Mouse (Mus musculus) right cerebral cortex, postnatal 14 days (tissue): Measurements from ENCODE around the gene Rbms1.

Source experiments
- DNase-seq: peaks from one replicate; pipeline ENCODE4 v3.0.0; 2022

Gene Rbms1

GRCm38 (mm10) chr2:60748585-60748984 lies 214.4 kb downstream of the Rbms1 start:
- DNase-seq, result no peak

- DNase-seq, result no peak
These were observed 215.4 kb downstream of the Rbms1 start for GRCm38 (mm10) chr2:60747590-60747989.

GRCm38 (mm10) chr2:60744674-60745073 lies 218.3 kb downstream of the Rbms1 start:
- DNase-seq, result no peak

- no peak for DNase-seq
These were observed 223.4 kb downstream of the Rbms1 start for GRCm38 (mm10) chr2:60739389-60740137.

- no peak for DNase-seq
These were observed 232.1 kb downstream of the Rbms1 start for GRCm38 (mm10) chr2:60730929-60731328.

GRCm38 (mm10) chr2:60730024-60730423 lies 233.0 kb downstream of the Rbms1 start:
- no peak for DNase-seq

- DNase-seq, result no peak
These were observed 233.9 kb downstream of the Rbms1 start for GRCm38 (mm10) chr2:60728902-60729585.

- DNase-seq, result no peak
These were observed 238.3 kb downstream of the Rbms1 start for GRCm38 (mm10) chr2:60724660-60725059.

- DNase-seq, result no peak
These were observed 240.0 kb downstream of the Rbms1 start for GRCm38 (mm10) chr2:60722967-60723366.

- DNase-seq, result peak; percentile 28
These were observed 240.5 kb downstream of the Rbms1 start, which contains the start of gene Itgb6 for GRCm38 (mm10) chr2:60722514-60722913. Gene Itgb6 (minus strand): TSS chr2:60722643.

- peak; percentile 31 for DNase-seq
These were observed 242.1 kb downstream of the Rbms1 start for GRCm38 (mm10) chr2:60720906-60721305.

GRCm38 (mm10) chr2:60720205-60720604 lies 242.8 kb downstream of the Rbms1 start:
- no peak for DNase-seq

GRCm38 (mm10) chr2:60717348-60717747 lies 245.6 kb downstream of the Rbms1 start:
- DNase-seq, result peak; percentile 17

GRCm38 (mm10) chr2:60716549-60716948 lies 246.4 kb downstream of the Rbms1 start:
- DNase-seq, result no peak

GRCm38 (mm10) chr2:60715771-60716170 lies 247.2 kb downstream of the Rbms1 start:
- DNase-seq, result no peak

GRCm38 (mm10) chr2:60714971-60715502 lies 248.0 kb downstream of the Rbms1 start:
- DNase-seq, result no peak

GRCm38 (mm10) chr2:60714475-60714874 lies 248.5 kb downstream of the Rbms1 start:
- DNase-seq, result no peak

- no peak for DNase-seq
These were observed 249.1 kb downstream of the Rbms1 start for GRCm38 (mm10) chr2:60713857-60714256.

GRCm38 (mm10) chr2:60712891-60713290 lies 250.1 kb downstream of the Rbms1 start:
- DNase-seq, result no peak

- no peak for DNase-seq
These were observed 250.5 kb downstream of the Rbms1 start for GRCm38 (mm10) chr2:60712483-60712882.

- DNase-seq, result no peak
These were observed 251.7 kb downstream of the Rbms1 start for GRCm38 (mm10) chr2:60711098-60711880.

GRCm38 (mm10) chr2:60710317-60710716 lies 252.7 kb downstream of the Rbms1 start:
- no peak for DNase-seq

GRCm38 (mm10) chr2:60708671-60709070 lies 254.3 kb downstream of the Rbms1 start:
- DNase-seq, result no peak
